Mouse (Mus musculus): ENCODE results near the gene Ttc7b.

Gene Ttc7b

DNA sequence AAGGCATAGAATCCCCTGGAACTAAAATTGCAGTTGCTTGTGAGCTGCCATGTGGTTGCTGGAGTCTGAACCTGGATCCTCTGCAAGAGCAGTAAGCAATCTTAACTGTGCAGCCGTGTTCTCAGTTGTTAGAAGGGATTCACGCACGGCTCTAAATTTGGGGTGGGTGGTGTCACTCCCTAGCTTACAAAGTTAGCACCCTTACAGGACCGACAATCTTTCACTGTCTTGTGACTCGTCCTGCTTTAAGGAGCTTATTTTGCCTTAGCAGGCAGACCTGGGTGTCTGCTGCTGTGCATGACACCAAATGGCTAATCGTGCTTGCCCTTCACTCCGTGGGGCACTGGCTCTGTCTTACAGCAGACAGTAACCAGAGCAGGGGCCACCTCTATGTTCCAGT, 217.5 kb downstream of the Ttc7b start:
- no peak for DNase-seq (ENCODE audit: low spot score)

DNA sequence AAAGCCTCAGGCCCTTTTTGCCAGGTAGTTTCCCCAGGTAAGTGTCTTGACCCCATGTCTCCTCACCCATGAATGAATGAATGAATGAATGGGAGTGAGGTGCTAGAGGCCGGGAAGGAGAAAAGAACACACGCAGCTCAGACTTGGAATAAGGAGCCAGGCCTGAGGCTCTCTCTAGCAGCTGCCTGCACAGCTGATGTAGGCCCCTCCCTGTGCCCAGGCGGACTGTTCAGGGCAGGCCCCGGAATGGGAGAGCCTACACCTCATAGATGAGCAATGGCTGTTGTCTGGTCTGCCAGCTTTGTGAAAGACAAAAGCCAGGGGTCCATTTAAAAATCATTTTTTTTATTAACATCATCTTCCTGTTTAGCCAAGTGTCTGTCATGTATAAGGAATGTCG, 220.2 kb downstream of the Ttc7b start:
- DNase-seq (ENCODE audit: low spot score), result no peak

DNA sequence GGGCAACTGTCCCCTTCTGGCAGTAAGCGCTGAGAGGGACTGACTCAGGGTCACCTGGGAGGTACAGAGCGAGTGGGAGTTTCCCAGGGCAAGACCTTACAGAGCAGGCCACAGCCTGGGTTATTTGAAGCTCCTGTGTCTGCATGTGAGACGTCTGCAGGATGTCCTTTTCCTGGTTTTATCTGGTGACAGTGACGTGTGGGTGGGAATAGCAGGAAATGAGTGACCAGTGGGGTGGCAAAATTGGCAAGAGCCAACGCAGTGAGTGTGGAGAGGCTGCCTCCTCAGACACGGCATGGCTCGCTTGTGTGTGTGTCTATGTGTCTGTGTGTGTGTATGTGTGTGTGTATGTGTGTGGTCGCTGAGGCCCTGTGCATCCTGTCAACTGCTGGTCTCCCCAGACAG, 221.3 kb downstream of the Ttc7b start:
- no peak for DNase-seq (ENCODE audit: low spot score)

DNA sequence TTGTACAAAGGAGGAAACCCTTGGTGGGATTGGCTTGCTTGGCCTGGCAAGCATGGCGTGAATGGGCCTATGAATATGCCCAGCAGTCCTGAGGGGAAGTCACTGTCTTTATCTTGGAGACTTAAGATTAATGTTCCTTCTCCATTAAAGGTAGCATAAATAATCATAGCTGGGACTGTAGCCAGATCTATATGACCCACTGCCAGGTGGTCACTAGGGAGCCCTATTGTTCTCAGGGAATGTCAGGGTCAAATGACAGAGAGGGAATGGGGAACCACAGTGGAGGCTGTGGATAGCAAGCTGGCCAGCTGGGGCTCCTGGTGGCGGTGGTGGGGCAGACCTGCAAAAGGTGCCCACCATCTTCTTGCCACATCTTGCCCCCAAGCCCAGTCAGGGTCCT, 221.8 kb downstream of the Ttc7b start:
- DNase-seq (ENCODE audit: low spot score), result no peak

DNA sequence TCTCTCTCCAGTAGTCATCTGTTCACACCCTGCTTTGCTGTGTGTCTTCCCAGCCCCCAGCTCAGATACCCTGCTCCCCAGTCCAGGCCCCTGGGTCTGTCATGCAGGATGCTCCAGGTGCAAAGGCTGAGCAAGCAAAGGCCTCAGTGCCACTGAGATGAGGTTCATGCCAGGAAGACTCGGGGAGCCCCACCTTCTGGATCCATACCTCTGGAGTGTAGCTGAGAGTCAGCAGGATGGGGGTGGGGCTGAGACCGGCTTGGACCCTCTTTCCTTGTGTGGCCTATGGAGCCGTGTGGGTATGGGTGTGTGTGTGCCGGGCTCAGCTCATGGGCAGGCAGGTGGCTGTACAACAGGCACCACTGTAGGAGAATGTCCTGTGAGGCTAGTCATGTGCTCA, 222.7 kb downstream of the Ttc7b start:
- DNase-seq (ENCODE audit: low spot score), result no peak

DNA sequence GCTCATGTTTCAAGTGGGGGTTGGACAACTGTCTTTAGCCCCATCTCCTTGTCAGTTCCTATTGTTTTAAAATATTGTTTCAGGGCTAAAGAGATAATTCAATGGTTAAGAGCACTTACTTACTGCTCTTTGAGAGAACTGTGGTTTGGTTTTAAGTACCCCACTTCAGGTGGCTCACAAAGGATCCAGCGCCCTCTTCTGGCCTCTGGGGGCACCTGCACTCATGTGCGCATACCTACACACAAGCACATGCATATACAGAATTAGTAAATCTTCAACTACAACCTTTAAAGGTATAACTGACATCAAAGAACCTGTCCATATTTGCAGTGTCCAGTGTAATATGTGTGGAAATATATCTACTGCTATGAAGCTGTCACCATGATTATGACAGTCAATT, 226.2 kb downstream of the Ttc7b start:
- DNase-seq (ENCODE audit: low spot score), result no peak

DNA sequence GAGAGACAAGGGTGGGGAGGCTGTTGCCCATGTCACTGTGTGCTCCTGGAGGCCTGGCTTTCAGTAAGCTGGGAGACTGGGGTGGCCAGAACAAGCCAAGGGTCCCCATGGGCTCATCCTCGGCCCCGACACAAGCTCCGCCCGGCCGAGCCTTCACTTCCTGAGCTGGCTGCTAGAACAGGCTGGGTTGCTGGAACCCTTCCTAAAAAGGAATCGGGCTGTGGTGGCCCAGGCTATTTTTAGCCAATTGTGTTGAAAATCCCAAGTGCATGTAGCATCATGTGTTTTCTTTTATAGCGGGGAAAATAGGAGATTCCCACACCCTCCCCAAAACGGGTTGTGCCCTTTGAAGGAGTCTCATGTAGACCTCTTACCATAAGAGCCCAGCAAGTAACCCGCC, 226.7 kb downstream of the Ttc7b start:
- DNase-seq (ENCODE audit: low spot score), result no peak

DNA sequence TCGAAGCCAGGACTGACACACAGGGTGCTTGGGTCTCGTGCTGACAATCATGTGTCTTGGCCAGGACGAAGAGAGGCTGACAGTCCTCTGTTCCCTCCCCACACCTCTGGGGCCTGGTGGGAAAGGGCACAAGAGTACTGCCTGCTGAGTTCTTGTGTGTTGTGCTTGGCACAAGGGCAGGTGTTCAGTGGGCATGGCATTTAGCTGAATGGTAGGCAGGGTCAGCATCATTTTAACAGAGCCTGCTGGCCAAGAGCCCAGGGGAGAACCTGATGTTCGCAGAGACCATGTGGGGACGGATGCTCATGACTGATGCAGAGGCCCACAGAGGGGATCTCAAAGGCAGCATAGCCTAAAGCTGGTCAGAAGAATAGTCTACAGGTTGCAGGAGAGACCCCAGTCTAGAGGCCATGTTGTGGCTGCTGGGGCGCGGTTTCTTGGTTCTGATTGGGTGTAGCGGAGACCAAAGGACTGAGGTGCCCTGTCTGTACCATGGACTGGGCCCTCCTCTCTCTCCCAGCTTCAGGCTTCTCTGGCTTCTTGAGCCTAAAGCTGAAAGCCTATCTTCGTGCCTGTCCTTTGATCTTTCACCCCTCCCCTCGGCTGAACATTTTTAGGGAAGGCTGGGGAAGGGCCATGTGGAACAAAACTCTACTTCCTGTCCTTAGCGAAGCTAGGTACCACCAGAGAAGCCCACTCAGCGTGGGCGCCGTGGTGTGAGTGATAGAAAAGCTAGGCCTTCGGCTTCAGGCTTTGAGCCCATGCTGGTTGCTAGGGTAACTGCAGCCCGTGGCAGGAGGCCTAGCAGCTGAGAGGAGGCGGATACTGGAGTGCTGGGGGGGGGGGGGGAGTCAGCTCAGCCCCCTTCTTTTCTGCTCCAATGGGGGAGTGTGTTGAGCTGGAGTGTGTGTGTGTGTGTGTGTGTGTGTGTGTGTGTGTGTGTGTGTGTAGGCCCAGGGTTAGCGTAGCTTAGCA, 229.6 kb downstream of the Ttc7b start:
- DNase-seq (ENCODE audit: low spot score), result no peak

DNA sequence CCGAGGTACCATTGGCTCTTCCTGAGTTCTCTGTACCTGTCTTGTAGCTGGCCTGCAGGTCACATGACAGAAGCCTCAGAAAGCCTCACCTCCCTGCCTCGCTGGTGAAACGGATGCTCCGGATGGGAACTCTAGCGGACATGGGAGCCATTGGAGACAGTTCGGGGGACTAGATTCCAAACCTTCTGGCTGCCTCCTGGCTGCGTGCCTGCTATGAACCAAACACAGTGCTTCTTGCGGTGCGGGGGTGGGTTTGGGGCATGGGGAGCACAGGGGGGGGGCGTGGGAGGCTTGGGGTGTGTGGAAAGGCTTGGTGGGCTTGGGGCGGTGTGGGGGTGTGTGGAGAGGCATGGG, 230.5 kb downstream of the Ttc7b start:
- DNase-seq (ENCODE audit: low spot score), result no peak

DNA sequence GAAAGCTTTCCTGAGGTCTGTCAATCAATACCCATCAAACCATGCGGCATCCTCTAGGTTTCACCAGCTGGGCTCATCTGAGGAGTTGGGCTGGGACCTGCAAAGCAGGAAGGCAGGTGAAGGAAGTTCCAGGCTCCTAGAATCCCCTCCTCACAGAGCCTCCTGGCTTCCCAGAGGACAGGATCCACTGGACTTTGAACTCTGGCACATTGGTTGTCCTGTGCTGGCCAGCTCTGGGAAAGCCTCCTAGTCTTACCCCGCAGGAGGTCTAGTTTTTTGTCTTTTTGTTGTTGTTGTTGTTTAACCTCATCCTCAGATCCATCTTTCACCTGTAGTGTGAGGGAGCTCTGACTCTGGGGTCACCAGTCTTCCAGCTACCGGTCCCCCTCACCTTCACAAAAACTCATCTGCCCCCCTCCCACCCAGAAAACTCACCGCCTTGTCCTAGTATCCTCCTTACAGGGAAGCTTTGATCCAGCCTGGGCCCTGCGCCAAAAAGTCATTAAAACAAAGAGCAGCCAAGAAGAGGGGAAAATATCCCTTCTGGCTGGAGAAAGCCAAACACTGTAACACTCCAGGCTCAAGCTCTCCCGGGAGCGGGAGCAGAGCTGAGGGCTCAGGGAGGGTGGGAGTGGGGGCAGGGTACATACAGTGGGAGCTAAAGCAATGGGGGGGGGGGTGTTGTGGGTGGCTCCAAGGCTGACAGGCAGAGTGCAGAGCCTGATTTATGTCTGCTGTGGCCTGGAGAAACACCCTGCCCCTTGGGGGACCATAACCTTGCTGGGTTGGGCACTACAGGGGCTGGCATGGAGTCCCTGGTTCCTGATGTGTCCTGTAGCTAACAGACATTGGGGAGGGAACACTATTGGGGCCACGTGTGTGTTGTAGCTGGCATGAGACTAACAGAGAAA, 231.1 kb downstream of the Ttc7b start:
- no peak for DNase-seq (ENCODE audit: low spot score)

DNA sequence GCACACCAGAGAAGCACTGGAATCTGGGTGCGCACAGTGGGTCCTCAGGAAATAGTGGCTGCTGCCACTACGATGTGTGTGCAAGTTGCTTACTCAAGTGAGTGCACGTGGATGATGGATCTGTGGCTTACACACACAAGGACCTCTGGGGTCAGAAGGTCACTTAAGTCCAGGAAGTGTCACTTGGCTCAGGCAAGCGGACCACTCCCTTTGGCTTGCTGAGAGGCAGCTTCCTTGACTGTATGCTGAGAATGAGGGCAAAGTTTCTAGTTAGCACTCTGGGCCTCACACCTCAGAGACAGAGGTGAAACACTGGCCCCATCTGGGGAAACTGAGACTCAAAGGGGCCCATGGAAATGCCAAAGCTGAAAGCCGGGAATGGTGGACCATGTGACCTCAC, 232.6 kb downstream of the Ttc7b start:
- DNase-seq (ENCODE audit: low spot score), result no peak

DNA sequence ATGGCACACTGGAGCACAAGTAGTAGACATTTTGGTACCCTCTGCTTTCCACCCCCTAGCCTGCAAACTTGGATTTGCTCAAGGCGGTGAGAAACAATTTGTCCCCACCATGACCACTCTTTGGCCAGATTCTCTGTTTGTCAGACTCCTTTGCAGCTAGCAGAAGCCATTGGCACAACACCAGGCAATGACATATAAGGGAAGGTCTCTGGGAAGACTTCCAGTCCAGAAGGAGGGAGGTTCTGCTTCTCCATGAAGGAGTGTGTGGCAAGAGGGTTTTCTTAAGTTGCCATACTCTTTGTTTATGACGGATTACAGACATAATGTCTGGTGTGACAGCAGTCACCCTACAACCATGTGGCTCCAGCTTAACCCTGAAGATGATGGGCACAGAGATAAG, 233.1 kb downstream of the Ttc7b start:
- no peak for DNase-seq (ENCODE audit: low spot score)

DNA sequence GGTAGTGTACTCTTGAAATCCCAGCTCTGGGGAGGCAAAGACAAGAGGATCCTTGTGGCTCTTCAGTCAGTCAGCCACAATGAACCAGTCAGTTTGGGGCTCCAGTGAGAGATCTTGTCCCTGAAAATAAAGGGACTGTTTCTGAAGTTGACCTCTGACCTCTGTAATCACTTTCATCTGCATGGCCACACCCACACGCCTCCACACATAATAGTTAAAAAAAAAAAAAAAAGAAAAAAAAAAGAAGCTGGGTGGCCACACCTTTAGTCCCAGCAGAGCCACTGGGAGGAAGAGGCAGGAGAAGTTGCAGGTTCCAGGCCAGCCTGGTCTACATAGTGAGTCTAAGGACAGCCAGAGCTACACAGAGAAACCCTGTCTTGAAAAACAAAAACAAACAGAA, 237.3 kb downstream of the Ttc7b start:
- no peak for DNase-seq (ENCODE audit: low spot score)

DNA sequence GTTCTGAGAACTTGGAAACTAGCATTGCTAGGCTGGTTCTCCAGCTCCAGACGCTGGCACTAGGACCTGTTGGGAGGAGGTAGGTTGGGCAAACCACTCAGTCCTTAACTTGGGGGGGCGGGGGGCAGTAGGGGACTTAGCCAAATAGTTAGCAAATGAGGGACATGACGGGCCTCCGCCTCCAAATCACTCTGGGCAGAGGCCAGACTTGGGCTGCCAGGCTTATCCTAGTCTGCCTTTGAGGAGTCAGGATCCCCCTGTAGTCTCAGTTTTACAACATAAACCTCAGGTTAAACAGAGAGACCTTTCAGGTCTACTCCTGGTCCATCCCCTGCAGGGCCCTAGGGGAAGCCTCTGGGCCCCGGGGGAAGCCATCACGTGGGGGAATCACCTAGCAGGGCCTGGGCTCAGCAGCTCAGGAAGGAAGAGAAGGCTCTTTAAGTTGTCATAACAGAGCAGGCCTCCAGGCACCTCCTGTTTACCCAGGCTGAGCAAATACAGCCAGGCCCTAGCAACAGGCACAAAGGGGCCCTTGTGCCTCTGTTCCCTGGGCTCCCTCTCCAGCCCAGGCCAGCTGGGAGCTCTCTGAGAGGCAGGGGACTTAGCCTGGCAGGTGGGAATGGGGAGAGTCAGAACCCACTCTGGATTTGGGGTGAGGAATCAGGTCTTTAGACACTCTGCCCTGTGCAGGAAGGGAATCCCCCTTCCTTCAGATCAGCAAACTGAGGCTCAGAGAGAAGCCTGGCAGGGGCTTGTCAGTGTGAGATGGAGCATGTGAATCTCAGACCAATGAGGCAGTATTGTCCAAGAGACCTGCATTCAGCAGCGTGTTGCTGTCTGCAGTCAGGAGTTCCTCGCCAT, 238.4 kb downstream of the Ttc7b start:
- no peak for DNase-seq (ENCODE audit: low spot score)

DNA sequence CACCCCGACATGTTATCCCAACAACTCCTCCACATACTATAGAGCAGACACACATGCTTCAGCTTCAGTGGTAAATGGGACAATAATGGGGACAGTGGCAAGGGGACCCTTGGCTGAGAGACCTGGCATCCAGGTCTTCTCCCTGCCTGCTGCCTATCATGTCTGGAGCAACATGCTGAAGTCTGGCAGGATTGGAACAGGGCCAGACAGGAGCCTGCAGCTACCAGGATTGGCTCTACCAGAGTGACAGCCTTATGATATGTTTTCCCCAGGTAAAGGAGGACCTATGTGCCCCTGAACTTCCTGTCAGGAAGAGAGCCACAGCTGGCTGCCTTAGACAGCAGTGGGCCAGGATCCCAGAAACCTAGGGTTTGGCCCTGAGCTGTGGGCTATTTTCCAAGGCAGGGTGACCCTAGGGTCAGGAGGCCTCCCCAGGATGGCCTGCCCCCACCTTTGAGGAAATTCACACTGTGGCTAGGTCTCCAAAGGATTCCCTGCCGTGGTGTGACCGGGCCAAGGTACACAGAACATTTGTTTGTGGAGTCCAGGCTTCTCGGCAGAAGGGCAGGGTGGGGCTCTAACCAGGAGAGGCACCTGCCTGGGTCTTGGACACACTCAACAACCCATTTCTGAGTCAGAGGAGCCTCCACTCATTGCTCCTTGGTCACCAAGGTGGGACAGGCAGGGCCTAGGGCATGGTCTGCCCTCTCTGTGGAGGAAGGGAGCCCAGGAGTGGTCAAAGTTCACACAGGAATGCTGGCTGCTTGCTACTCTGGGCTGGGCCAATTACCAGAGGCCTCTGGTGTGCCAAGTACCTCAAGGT, 239.4 kb downstream of the Ttc7b start:
- no peak for DNase-seq (ENCODE audit: low spot score)

DNA sequence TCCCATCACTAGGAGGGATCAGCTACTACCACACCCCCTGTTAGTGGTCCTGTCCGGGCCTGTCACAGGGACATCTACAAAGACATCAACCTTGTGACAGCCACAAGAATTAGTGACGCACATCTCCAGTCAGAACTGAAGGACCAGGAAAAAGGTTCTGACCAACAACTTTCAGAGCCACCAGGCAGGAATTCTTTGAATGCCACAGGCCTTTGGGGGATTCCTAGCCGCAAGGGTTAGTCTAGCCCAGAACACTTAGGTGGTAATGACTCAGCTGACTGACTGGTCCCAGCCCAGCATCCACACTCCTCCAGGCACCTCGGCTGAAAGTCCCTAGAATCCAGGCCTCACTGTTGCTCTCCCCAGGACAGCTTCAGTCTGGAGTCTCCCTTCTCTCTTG, 240.7 kb downstream of the Ttc7b start:
- DNase-seq (ENCODE audit: low spot score), result no peak

DNA sequence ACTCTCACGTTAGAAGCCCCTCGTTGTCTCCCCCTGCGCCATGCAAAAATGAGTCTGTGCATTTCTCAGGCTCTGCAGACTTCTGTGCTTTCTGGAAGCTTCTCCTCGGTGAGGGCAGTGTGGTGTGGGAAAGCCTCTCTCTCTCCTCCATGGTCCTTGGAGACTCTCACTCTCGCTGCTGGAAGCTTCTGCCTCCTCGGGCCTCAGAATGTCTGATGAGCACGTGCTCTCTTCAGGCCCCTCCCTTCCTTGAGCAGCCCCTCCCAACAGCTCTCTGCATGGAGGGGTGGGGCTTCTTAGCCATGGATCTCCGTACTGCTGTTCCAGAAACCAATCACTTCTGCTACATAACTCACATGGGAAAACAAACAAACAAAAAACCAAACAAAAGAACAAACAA, 242.3 kb downstream of the Ttc7b start:
- DNase-seq (ENCODE audit: low spot score), result no peak

DNA sequence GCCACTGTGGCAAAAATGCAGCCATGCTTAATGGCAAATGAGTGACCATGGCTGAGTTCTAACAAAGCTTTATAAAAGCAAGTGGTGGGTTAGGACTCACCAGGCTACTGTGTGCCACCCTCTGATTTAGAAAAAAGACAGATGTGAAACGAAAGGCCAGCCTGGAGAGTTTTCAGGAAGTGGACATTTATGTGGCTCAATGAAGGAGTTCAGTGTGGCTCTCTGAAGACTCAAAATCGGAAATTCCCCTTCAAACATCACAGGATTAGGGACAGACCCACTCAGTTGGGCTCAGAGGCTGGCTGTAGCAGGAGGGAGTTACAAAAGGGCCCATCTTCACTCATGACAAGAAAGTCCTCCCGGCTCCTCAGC, 243.1 kb downstream of the Ttc7b start:
- no peak for DNase-seq (ENCODE audit: low spot score)

DNA sequence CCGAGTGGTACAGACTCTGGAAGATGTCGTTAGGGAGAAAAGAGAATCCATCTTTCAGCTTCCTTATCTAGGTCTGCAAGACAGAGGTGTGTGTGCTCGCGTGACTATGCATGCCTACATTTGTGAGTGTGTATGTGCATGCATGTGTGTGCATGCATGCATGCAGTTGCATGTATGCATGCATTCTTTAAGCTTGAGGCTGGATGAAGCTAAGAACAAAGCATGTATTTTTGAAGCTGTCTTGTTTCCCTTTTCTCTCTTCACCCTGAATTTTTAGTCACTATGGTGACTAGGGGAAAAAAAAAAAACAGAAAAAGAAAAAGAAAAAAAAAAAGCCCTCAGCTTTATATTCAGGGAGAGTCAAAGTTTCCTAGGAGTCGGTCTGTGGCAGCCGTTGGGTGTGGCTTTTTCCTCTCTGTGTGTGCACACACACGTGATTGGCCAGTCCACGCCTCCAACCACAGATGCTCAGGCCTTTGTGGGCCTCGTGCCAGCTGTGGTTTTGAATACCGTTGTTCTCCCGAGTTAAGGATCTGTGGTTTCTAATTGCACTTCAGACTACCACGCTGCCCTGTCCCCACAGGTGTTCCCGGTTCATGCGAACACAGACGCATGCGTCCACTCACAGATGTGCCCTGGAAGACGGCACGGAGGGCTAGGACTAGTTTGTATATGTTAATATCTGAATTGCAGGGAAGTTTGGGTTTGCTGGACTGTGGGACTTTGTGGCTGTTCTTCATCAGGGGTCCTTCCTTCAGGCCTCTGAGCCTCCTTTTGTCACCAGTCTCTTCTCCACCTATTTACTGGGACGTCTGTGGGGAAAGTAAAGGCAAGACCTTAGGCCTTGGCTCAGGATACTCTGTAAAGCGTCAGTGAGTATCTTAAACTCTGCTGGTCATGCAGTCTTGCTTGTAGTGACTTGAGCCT, 243.8 kb downstream of the Ttc7b start:
- DNase-seq (ENCODE audit: low spot score), result peak; percentile 54

DNA sequence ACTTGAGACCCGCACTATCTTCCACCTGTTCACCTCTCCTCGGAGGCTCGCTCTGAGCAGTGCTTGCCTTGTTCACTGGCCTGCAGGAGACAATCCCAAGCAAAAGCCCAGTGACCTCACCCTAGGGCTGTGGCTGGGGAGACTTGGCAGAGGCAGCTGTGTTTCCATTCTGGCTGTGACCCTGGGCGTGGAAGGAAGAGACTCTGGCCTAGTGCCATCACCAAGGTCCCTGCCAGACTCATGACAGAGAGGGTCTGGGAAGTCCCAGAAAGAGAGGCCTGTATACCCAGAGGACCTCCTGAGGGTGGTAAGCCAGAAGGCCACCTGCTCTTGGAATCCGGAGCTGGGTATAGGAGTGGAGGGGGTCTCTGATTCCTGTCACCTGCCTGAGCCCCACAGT, 244.8 kb downstream of the Ttc7b start:
- no peak for DNase-seq (ENCODE audit: low spot score)
